Mouse (Mus musculus): ENCODE data around the gene Sorbs2.
A peak's percentile ranks its signal among the peaks of the same experiment; 100 is the strongest.

Sorbs2 gene

DNA sequence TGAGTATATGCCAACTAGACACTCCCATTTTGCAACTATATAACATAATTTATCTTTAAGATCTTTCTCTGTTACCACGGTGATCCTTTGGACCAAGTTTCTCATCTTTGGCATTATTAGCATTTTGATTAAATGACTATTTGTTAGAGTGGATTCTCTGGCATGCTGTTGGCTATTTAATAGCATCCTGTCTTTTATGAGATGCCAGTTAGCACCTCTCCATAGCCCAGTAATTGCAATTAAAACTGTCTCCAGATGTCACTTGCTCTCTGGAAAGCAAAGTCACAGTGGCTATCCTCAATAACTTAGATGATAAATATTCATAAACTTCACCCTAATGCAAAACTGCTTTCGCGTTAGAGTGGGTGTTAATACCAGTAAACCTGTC is 170.3 kb downstream of the Sorbs2 start:
- no peak for ATAC-seq (ENCODE audit: low TSS enrichment)

GRCm38 (mm10) chr8:45681171-45681570 is 173.6 kb downstream of the Sorbs2 start:
- ATAC-seq (ENCODE audit: low TSS enrichment) = no peak

DNA sequence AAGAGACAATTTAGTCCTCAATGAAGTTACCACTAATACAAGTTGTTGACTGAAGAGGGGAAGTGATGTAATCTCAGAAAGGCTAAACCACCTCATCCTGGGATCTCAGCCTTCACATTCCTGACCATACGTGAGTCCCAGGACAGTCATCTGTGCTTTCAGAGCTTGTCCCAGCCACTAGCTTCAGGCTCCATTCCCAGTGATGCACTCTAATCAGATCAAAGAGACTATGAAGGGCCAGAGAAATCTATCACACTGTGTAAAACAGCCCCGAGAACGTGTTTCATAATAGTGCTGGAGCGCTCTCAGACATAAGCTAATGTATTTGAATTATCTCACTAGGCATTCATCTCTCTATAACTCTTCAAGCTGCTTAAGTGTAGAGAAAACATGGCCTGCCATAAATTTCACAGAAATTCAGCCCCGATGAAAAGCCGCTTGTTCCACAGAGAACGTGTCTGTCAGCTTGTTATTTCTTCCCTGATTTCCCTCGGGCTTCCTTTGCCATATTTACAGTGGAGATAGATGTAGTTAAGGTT is 175.3 kb downstream of the Sorbs2 start:
- ATAC-seq (ENCODE audit: low TSS enrichment) = peak; percentile 45; the same call in 1 of the 2 replicates

DNA sequence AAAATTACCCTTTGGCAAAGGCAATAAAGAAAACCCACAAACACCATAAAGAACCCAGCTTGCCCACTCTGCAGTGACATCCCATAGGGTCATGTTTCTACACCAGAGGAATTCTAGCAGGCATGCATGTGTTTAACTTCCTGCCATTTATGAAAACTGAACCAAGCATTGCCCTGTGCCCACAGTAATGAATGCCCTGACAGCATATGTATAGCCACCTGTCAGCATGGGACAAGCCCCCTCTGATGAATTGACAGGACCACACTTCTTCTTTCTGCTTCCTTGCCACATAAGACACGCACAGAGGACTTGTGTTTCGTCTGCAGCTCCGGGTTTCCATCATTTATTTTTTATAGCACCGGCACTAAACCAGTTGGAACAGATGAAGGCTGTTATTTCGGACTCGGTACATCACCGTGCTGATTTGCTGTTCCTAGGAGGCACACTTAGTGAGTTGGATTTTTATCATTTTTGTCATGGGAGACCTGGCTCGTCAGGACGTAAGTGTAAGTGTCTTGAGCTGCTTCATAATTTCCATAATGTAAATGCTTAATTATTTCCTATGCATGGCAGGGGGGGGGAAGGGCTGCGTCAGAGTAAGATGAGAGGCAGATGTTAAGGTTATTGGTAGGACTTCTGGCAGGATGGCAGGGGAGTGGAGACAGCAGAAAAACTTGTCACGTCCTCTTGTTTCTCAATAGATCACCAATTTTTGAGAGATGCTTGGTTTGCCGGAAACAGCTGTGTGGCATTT is 180.5 kb downstream of the Sorbs2 start:
- ATAC-seq (ENCODE audit: low TSS enrichment) = peak; percentile 29

GRCm38 (mm10) chr8:45689611-45690207 is 182.1 kb downstream of the Sorbs2 start:
- no peak for ATAC-seq (ENCODE audit: low TSS enrichment)

DNA sequence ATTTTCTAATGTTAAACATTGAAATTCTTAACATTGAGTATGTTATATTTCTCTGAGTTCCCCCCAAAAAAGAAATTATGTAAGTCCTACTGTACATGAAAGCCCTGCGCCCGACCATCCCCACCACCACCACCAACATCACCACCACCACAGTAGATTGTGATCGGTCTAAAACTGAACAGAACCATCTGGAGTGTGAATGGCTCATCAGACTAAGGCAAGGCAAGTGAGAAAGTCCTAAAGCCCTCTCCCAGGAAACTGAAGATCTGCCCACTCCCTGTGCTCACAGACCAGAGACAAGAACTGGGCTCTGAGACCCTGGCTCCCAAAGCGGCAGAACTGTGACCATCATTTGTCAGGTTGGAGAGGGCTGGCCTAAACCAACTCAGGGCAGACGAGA is 192.5 kb downstream of the Sorbs2 start:
- ATAC-seq (ENCODE audit: low TSS enrichment) = peak; percentile 75

DNA sequence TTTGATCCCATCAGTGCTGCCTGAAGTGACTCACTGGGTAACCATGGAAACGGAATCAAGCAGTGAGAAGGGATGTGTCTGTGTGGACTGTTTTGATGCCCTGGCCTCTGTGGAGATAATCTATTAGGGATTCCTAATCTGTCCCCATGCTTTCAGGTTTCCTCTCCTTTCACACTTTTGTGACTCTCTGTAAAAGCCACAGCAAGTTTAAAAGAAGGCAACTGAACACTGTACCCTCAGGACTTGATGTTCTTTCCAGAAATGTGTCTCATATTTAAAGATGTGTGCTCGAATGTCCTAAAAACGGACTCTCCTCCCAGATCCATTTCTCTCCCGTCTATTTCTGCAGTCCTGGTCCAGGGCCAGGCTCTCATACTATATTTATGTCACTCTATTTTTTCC is 196.1 kb downstream of the Sorbs2 start:
- ATAC-seq (ENCODE audit: low TSS enrichment) = peak; percentile 60

DNA sequence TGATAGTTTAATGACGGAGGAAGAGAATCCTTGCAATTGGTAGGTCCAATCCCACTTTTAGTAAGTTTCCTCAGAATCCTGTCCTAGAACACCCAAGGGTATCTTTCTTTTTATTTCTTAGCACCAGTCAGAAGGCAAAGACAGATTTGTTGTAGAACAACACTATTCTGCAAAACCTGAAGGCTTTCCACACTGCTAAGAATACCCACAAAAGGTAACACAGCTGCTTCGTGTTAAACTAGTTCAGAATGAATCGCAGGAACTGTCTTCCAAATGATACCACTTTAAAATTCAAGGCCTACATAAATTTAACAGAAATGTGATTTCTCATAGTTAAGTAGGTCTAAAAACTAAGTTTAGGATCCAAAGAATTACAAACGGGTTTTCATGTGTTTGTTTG is 201.5 kb downstream of the Sorbs2 start:
- ATAC-seq (ENCODE audit: low TSS enrichment) = peak; percentile 67

GRCm38 (mm10) chr8:45709734-45710133 is 202.1 kb downstream of the Sorbs2 start:
- no peak for ATAC-seq (ENCODE audit: low TSS enrichment)

DNA sequence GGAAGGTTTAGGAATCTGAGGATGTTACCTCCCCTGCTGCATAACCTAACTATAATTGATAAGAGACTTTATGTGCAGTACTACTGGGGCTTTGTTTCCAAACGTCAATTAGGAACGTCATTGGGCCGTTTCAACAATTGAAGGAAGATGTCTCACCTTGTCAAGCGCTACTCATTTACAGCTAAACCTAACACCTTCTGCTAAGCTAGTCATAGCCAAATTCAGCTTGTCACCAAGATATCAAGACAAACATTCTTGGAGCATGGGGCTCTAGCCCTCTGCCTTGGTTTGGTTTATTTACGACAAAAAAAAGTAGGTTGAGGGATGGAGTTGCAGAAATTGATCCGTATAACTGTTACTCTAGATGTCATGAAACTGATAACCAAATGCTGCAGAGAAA is 205.0 kb downstream of the Sorbs2 start:
- no peak for ATAC-seq (ENCODE audit: low TSS enrichment)

DNA sequence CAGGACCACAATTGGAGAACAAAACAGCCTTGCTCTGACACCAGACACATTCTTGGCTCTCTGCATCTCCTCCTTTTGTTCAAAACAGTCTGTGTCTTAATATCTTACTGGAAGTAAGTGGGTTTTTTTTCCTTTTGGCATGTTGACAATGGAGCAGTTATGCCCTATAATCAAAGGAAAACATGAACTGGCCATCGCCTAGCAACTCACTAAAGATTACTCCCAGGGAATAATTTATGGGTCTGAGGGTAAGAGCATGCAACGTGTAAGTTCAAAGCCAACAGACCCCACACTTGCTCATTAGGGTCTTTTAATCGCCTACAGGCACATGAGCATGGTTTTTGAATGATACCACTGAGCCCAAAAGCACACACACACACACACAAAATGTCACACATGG is 207.2 kb downstream of the Sorbs2 start:
- ATAC-seq (ENCODE audit: low TSS enrichment) = no peak

- ATAC-seq (ENCODE audit: low TSS enrichment) = peak; percentile 79
These were observed 207.9 kb downstream of the Sorbs2 start for GRCm38 (mm10) chr8:45715330-45716027.

GRCm38 (mm10) chr8:45719776-45720175 is 212.2 kb downstream of the Sorbs2 start:
- no peak for ATAC-seq (ENCODE audit: low TSS enrichment)

DNA sequence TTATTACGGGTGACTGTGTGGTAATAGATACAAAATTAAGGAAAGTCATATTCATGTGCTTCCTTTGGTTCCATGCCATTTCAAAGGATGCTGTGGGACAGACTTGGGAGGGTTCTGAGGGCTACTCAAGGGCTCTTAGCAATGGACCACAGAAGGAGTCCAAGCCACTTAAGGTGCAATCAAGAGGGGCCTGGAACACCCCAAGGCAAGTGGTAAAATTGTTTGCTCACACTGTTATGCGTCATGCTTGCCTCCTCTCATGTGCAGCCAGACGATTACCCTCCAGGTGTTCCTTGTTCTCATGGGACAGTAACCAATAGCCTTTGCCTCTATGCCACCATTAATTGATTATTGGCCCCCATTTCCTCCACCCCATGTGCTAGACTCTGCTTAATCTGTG is 216.6 kb downstream of the Sorbs2 start:
- ATAC-seq (ENCODE audit: low TSS enrichment) = no peak

DNA sequence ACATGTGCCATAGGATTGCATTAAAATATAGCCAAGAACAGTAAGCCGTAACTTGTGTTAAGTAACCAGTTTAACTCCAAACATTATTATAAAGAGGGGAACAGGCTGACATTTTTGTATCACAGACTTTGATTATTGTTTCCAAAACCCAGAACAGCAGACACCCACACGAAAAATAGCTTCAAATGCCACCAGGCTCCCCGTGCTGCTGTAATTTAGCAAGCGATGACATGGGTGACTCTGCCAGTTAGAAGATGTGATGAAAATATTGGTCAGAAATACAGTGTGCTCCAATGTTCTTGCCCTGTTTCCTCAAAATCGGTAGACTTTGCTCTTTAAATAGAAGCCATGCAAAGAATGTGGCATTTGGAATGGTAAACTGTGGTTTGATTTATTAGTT is 217.7 kb downstream of the Sorbs2 start:
- ATAC-seq (ENCODE audit: low TSS enrichment) = no peak

DNA sequence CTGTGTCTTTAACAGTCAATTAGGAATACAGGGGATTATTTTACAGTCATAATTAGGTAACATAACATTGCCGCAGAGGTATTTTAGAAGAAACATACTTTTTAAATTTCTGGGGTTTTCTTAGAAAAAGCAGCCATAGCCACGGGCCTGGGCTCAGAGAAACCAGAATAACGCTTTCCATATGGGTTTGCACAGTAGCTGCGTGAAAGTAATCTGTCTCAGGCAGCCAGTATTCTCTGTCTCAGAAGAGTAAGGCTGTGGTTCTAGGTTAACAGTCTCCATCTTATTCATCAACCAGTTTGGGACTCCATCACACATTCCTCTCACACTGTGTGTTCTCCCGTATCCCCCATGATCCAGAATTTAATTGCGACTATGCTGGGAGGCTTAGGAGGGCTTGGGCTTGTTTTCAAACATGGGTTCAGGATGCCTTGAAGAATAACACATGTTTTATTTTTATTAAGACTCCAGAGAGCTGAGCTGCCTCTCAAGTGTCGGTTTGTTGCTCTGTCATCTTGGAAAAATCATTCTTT is 222.3 kb downstream of the Sorbs2 start:
- ATAC-seq (ENCODE audit: low TSS enrichment) = no peak

GRCm38 (mm10) chr8:45730795-45731194 is 223.2 kb downstream of the Sorbs2 start:
- ATAC-seq (ENCODE audit: low TSS enrichment) = peak; percentile 50

GRCm38 (mm10) chr8:45734071-45734470 is 226.5 kb downstream of the Sorbs2 start:
- no peak for ATAC-seq (ENCODE audit: low TSS enrichment)

DNA sequence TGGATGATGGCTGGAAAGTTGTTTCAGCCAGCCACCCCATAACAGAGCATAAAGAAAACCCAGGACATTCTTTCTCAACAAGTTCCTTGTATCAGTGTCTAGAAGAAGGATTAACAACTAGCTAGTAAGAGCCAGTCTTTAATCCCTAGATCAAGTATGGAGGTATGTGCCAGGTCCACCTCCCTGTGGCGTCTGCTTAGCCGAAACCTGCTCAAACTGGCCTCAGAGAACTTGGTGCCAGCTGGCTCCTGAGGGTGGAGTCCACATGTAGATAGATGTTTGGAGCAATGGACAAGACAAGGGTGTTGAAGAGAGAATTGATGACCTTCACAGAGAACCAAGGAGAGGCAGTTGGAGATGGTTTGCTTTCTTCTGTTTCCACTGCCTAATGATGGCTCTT is 229.7 kb downstream of the Sorbs2 start:
- ATAC-seq (ENCODE audit: low TSS enrichment) = no peak

DNA sequence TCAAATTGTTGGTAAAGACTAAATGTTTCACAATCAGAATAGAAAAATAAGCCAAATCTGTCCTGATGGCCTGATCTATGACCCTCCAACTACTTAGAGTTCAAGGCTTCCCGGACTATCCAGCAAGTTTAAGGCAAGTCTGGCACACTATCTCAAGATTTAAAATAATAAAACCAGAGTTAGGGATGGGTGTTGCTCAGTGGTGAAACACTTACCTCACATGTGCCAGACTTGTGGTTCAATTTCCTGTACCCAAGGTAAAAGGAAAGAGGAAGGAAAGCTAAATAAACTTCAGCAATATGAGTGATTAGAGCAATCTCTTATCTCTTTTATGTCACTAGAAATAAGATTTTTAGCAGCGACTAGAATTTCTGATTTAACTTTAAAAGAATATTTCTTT is 235.7 kb downstream of the Sorbs2 start:
- ATAC-seq (ENCODE audit: low TSS enrichment) = no peak

DNA sequence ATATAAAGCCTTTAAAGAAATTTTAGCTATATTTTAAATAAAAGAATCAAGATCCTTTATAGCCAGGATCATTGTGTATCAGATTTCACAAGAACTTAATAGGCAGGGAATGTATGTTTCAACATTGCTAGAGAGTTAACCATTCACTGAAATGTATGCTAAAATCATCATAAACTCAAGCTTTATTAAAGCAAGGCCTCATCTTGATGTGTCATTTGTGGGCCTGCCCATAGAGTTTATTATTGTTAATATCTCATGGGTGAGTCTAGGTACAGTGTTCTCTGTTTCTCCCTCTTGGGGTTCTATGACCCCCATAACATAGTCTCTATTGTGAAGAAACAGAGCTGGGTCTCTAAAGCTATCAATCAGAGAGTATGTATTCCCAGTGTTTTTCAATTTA is 236.2 kb downstream of the Sorbs2 start:
- ATAC-seq (ENCODE audit: low TSS enrichment) = no peak

All from frontal cortex, adult (tissue).